Mouse (Mus musculus) stomach, adult 2 months (tissue): ENCODE results near the gene Akap8. TPM values are rescaled to one million over a fixed set of nuclear protein-coding genes. Genes with fewer than 3 reads are reported as not detected.

ENCODE experiments used
- polyA plus RNA-seq: library from polyadenylated mRNA; depleted of rRNA; stranded (reverse); fragments of >200 nt; gene quantifications from 2 replicates; pipeline ENCODE4 v1.2.3, GENCODE M21; 2012; rRNA removed

Akap8 gene
- polyA plus RNA-seq, result 15.0 and 21.7 TPM in 2 replicates

GRCm38 (mm10) chr17:32320597-32321389 lies at the start of gene Akap8:
Akap8 (minus strand) TSS chr17:32321238.

GRCm38 (mm10) chr17:32350382-32350983 lies 29.4 kb upstream of the Akap8 start, which contains the start of gene Akap8l:
Akap8l (minus strand) TSS chr17:32350607.

GRCm38 (mm10) chr17:32284262-32285137 lies 36.5 kb downstream of the Akap8 start, which contains the start of gene Brd4:
Brd4 (minus strand) TSS chr17:32284722.

Other genes starting within 250 kb of the Akap8 start
- 16.0 and 19.8 TPM in 2 replicates for gene Notch3, start 154.4 kb downstream of the Akap8 start, polyA plus RNA-seq
- 21.8 and 25.5 TPM in 2 replicates for gene Ephx3, start 131.7 kb downstream of the Akap8 start, polyA plus RNA-seq
- gene Brd4, start 36.5 kb downstream of the Akap8 start, polyA plus RNA-seq, result 16.7 and 17.2 TPM in 2 replicates
- 60.1 and 67.0 TPM in 2 replicates for gene Akap8l, start 29.4 kb upstream of the Akap8 start, polyA plus RNA-seq
- 18.0 and 18.1 TPM in 2 replicates for gene Wiz, start 68.2 kb upstream of the Akap8 start, polyA plus RNA-seq
- gene Rasal3, start 82.3 kb upstream of the Akap8 start, polyA plus RNA-seq, result 1.2 and 2.6 TPM in 2 replicates
- 0.73 and 0.87 TPM in 2 replicates for gene Pglyrp2, start 102.9 kb upstream of the Akap8 start, polyA plus RNA-seq
- 21.2 and 27.1 TPM in 2 replicates for gene Cyp4f39, start 131.5 kb upstream of the Akap8 start, polyA plus RNA-seq
- 3.7 and 5.2 TPM in 2 replicates for gene Cyp4f17, start 184.8 kb upstream of the Akap8 start, polyA plus RNA-seq
- 11.7 and 12.5 TPM in 2 replicates for gene Cyp4f16, start 215.3 kb upstream of the Akap8 start, polyA plus RNA-seq